Mouse (Mus musculus) midbrain, embryonic 14.5 days (tissue): Measurements from ENCODE around the gene Tnnc1. TPM values are rescaled to one million over a fixed set of nuclear protein-coding genes. Genes with fewer than 3 reads are reported as not detected.

Experiments used
- ATAC-seq: fragments of 200-750 bp; cut with Nextera tagmentation; 2 replicates; pipeline ENCODE4 v1.8.0; 2017; ENCODE audit warnings: moderate number of reproducible peaks, moderate library complexity; ENCODE audit not compliant: low FRiP score, low TSS enrichment
- DNase-seq: peaks from one replicate; pipeline ENCODE4 v3.0.0-alpha.2; 2015
- H3K27ac ChIP-seq: fragments of 300-500 bp; sonication (generic); replicated peaks from 2 replicates; pipeline ENCODE4 v1.5.1; 2014; ENCODE audit warnings: mild to moderate bottlenecking, low read depth, low read length, moderate library complexity
- H3K27me3 ChIP-seq: fragments of 300-500 bp; sonication (generic); 2 replicates; pipeline ENCODE4 v1.6.1; 2014; ENCODE audit warnings: low read length, control low read depth, mixed read lengths; ENCODE audit not compliant: control insufficient read depth, insufficient read depth
- H3K36me3 ChIP-seq: fragments of 300-500 bp; sonication (generic); 2 replicates; pipeline ENCODE4 v1.6.1; 2014; ENCODE audit warnings: low read length, control low read depth; ENCODE audit not compliant: control insufficient read depth, insufficient read depth
- H3K4me1 ChIP-seq: fragments of 300-500 bp; sonication (generic); 2 replicates; pipeline ENCODE4 v1.6.1; 2014; ENCODE audit warnings: mild to moderate bottlenecking, antibody characterized with exemption, low read length, control low read depth; ENCODE audit not compliant: control insufficient read depth, insufficient read depth
- H3K4me2 ChIP-seq: fragments of 300-500 bp; sonication (generic); 2 replicates; pipeline ENCODE4 v1.6.1; 2014; ENCODE audit warnings: mild to moderate bottlenecking, low read length, moderate library complexity
- H3K4me3 ChIP-seq: fragments of 300-500 bp; sonication (generic); replicated peaks from 2 replicates; pipeline ENCODE4 v1.5.1; 2014; ENCODE audit warnings: low read depth, low read length
- H3K9ac ChIP-seq: fragments of 300-500 bp; sonication (generic); replicated peaks from 2 replicates; pipeline ENCODE4 v1.6.1; 2014; ENCODE audit warnings: mild to moderate bottlenecking, low read length, moderate library complexity
- H3K9me3 ChIP-seq: fragments of 300-500 bp; sonication (generic); 2 replicates; pipeline ENCODE4 v1.6.1; 2016; ENCODE audit warnings: low read length, control low read depth, mixed read lengths; ENCODE audit not compliant: control insufficient read depth
- WGBS: fragments of 180-500 bp; shearing (Covaris S2); extraction: QIAGEN DNeasy Blood & Tissue Kit; methylation state at CpG from one replicate; pipeline ENCODE4 v1.1.7; 2014; 5-methylcytosine and 5-hydroxymethylcytosine counted together
- polyA plus RNA-seq: library from polyadenylated mRNA; unstranded; fragments of >200 nt; fragmentation: Nextera tagmentation; extraction: Ambion mirVana; gene quantifications from 2 replicates; pipeline ENCODE4 v1.2.1, GENCODE M21; 2014

Tnnc1 gene
- polyA plus RNA-seq, 1 experiment from 2014 or later, result 2.6 TPM

DNA sequence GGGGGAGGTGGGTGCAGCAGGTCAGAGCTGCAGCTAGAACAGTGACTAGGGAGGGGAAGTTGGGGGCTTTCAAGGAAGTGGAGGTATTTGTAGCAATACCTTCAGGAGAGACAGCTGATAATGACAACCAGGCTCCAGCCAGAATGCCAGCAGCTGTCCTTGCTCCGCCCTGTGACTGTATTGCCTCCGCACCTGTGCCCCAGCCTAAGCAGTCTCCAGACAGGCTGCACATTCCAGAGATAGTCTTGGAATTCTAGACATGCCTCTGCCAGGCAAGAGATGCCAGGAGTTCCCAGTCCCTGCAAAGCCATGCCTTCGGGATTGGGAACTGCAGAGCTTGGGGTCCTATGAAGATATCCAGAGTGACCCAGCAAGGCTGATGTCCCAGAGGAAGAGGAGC, 4.4 kb downstream of the Tnnc1 start:
- no peak for DNase-seq
- H3K4me3 ChIP-seq, result no peak overlapping the region
- H3K4me2 ChIP-seq, result no peak overlapping the region
- no peak for ATAC-seq
- no peaks in the 10 kb centered on the region for H3K36me3 ChIP-seq
- 88% methylated on average over 3 of the region's 3 CpGs for whole genome bisulfite sequencing
- no peaks in the 10 kb centered on the region for H3K27me3 ChIP-seq
- no peak overlapping the region for H3K27ac ChIP-seq
- H3K4me1 ChIP-seq, result peaks cover 5% of the 10 kb centered on the region; the same call in 1 of the 2 replicates
- no peaks in the 10 kb centered on the region for H3K9me3 ChIP-seq
- H3K9ac ChIP-seq, result no peak overlapping the region

DNA sequence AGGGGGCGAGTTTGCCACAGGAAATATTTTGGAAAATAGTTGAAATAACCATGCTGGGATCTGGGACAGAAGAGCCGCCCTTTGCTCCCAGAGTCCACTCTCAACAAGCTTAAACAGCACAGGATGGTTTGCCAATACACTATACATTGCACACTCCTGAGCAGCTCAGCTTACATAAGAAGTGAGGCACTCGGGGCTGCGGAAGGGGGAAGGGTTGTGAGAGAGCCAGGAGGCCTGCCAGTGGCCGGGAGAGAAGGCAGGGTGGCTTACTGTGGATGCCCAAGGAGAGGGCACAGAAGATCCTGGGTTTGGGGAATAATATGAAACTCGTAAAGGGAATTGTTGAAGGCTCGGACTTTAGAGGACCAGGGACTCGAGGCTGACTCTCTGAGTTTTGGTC, 5.8 kb downstream of the Tnnc1 start:
- 72% methylated on average over 8 of the region's 8 CpGs for WGBS
- Histone ChIP-seq H3K9ac (no peak overlapping the region), H3K27ac (no peak overlapping the region), H3K4me1 (0 out of 2 replicates have a peak, but pooled peaks cover 5% of the 10 kb centered on the region), H3K36me3 (no peaks in the 10 kb centered on the region), H3K4me2 (no peak overlapping the region), H3K9me3 (no peaks in the 10 kb centered on the region), H3K4me3 (no peak overlapping the region), H3K27me3 (no peaks in the 10 kb centered on the region)
- ATAC-seq, result no peak
- no peak for DNase-seq

DNA sequence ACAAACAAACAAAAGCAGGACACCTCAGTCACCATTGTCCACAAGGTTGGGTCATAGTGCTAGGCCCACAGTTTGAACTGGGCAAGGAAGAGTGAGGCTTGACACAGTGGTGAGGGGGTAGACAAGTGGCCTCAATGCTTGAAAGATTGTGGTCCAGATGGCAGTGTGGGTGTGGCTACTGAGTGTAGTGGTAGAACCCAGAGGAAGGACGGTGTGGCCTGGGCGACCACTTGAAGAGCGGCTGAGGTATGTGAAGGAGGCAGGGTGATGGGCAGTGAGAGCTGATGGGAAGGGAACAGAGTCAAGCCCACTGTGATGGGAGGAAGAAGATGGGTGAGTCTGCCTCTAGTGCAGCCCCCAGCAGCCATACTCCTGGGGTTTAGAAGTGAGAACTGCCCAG, 6.6 kb downstream of the Tnnc1 start:
- no peak overlapping the region for H3K4me3 ChIP-seq
- no peak overlapping the region for H3K27ac ChIP-seq
- no peaks in the 10 kb centered on the region for H3K9me3 ChIP-seq
- WGBS, result 83% methylated on average over 3 of the region's 3 CpGs
- no peaks in the 10 kb centered on the region for H3K27me3 ChIP-seq
- DNase-seq (no peak), ATAC-seq (no peak)
- H3K4me1 ChIP-seq, result 0 out of 2 replicates have a peak, but pooled peaks cover 5% of the 10 kb centered on the region
- H3K9ac ChIP-seq, result no peak overlapping the region
- no peak overlapping the region for H3K4me2 ChIP-seq
- no peaks in the 10 kb centered on the region for H3K36me3 ChIP-seq

DNA sequence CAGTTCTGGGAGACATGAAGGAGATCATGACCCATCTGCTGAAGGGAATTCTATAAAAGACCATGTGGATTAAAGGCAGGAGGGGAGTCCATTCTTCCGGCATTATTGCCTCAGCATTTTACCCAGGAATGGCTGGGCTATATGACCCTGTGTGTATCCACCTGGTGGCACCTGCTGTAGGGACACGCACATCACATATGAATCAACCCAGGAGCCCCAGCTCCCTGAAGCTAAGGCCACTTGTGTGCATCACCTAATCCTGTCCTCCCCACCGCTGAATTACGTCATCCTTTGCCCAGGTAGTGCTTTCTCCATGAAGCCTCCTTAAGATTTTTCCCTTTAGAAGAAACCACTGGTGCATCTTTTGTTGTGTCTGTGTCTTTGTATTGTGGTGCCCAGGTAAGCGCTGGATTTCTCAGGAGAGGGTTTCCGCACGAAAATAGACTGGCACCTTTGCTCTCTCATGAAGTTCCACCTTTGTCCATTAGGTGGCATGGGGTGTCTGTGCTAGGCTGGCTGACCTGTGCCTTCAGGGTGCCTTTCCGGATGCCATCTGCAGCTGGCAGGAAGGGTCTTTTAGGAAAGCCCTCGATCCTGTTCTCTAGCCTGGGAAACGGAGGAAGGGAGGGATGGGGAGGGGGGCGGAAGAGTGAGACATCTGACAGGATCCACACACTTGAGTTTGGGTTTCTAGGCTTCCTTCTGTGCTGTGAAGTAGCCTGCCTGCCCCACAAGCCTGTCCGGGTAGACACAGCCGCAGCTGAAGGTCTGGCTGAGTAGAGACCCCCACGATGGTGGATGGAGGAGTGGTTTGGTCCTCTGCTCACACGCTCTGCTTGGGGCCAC, 7.3 kb downstream of the Tnnc1 start:
- H3K27me3 ChIP-seq, result no peaks in the 10 kb centered on the region
- ATAC-seq (peak; percentile 64), DNase-seq (peak; percentile 87)
- H3K9ac ChIP-seq, result no peak overlapping the region; the same call in 1 of the 2 replicates
- 0 out of 2 replicates have a peak overlapping the region, but pooled peaks have one; percentile 20 for H3K27ac ChIP-seq
- peak overlapping the region; percentile 6; the same call in 1 of the 2 replicates for H3K4me2 ChIP-seq
- H3K4me1 ChIP-seq, result 0 out of 2 replicates have a peak, but pooled peaks cover 5% of the 10 kb centered on the region
- no peaks in the 10 kb centered on the region for H3K9me3 ChIP-seq
- no peak overlapping the region for H3K4me3 ChIP-seq
- WGBS, result 34% methylated on average over 15 of the region's 15 CpGs
- no peaks in the 10 kb centered on the region for H3K36me3 ChIP-seq

DNA sequence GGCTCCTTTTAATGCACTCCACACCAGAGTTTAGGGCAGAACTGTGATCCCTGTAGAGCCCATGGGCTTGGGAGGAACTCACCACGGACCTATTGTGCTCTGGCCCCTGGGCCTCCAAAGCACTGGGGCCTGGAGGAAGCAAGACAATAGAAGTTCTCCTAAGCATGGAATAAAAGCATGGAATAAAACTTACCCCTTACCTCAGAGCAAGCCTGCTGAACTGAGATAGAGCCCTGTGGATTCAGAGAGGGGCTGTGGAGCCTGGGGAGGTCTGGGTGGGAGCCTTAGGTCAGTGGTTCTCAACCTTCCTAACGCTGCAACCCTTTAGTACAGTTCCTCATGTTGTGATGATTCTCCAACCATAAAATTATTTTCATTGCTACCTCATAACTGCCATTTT, 8.7 kb downstream of the Tnnc1 start, which contains the start of gene Nisch:
Gene Nisch (minus strand): TSS at position 101 of the 400 bp plus-strand sequence.
- Histone ChIP-seq H3K4me2 (peak within 1 kb of the TSS; percentile 12), H3K36me3 (no peaks in the 10 kb centered on the region), H3K9me3 (no peaks in the 10 kb centered on the region), H3K9ac (no peak within 1 kb of the TSS), H3K4me3 (no peak within 1 kb of the TSS), H3K27me3 (no peaks in the 10 kb centered on the region), H3K4me1 (0 out of 2 replicates have a peak, but pooled peaks cover 5% of the 10 kb centered on the region), H3K27ac (0 out of 2 replicates have a peak within 1 kb of the TSS, but pooled peaks have one; percentile 20)
- 49% methylated on average over 2 of the region's 2 CpGs for WGBS
- ATAC-seq, result no peak
- DNase-seq, result no peak

DNA sequence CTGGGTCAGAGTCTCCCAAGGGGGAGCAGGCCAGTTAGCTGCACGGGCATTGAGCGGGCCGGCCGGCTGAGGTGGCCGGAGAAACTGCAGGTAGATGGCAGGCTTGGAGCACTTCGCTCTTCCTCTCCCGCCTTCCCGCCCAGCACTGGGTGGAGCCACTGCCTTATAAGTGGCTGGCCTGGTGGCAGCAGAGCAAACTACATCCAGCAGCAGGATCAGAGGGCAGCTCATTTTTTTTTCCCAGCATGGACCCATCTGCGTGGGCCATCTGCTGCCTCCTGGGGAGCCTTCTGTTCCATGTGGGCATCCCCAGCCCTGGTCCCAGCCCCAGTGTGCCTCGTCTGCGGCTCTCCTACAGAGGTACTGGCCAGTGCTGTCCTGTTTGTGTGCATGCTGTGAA, 9.6 kb downstream of the Tnnc1 start, which contains the start of gene Sema3g:
Gene Sema3g (plus strand): TSS at position 195 of the 400 bp plus-strand sequence.
- Histone ChIP-seq H3K27me3 (no peaks in the 10 kb centered on the region), H3K9me3 (no peaks in the 10 kb centered on the region), H3K4me1 (0 out of 2 replicates have a peak, but pooled peaks cover 5% of the 10 kb centered on the region), H3K4me2 (peak within 1 kb of the TSS; percentile 12; the same call in 1 of the 2 replicates), H3K27ac (no peak within 1 kb of the TSS), H3K4me3 (no peak within 1 kb of the TSS), H3K9ac (no peak within 1 kb of the TSS), H3K36me3 (no peaks in the 10 kb centered on the region)
- WGBS, result 15% methylated on average over 11 of the region's 11 CpGs
- DNase-seq, result peak; percentile 60
- ATAC-seq, result peak; percentile 60

DNA sequence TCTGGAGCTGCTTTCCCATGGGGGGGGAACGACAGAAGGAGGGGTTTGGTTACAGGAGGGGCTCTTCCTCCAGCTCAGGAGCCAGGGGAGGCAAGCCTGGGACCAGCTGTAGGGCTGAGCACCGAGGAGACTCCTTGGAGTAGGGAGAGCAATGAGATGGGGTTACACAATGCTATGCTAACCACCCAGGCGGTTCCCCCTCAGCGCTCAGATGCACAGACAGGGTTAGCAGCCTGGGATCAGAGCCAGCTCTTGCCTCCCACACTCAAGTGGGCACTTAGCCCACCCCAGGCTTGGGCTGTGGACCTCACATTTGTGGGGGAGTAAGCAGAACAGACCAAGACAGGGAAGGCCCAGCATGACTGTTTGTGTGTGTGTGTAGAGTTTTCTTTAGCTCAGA, 18.9 kb downstream of the Tnnc1 start:
- WGBS, result 67% methylated on average over 4 of the region's 4 CpGs
- no peaks in the 10 kb centered on the region for H3K27me3 ChIP-seq
- H3K9me3 ChIP-seq, result no peaks in the 10 kb centered on the region
- no peak overlapping the region for H3K4me3 ChIP-seq
- H3K4me2 ChIP-seq, result no peak overlapping the region
- no peaks in the 10 kb centered on the region for H3K4me1 ChIP-seq
- H3K9ac ChIP-seq, result no peak overlapping the region
- H3K36me3 ChIP-seq, result no peaks in the 10 kb centered on the region
- no peak for DNase-seq
- no peak overlapping the region for H3K27ac ChIP-seq
- no peak for ATAC-seq

DNA sequence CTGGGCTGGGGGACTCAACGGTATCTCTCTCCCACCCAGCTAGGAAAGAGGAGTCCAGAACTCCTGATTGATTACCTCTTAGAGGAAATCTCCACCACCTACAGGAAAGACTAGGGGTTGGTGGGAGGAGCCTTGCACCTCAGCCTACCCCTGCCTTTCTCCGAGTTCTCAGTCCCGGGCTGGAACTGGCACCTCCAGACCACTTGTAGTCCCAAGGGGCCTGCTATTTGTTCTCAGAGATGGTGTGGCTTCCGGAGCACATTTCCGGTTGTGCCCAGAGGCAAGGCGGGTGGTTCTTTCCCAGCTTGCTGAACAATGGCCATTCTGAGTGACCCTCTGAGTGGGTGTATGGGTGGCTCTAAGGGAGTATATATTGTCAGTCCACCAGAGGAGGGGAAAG, 20.1 kb downstream of the Tnnc1 start:
- Histone ChIP-seq H3K9me3 (no peaks in the 10 kb centered on the region), H3K36me3 (no peaks in the 10 kb centered on the region), H3K9ac (no peak overlapping the region), H3K4me3 (no peak overlapping the region), H3K27me3 (no peaks in the 10 kb centered on the region), H3K27ac (no peak overlapping the region), H3K4me1 (no peaks in the 10 kb centered on the region), H3K4me2 (no peak overlapping the region)
- no peak for DNase-seq
- no peak for ATAC-seq
- WGBS, result 79% methylated on average over 6 of the region's 6 CpGs

DNA sequence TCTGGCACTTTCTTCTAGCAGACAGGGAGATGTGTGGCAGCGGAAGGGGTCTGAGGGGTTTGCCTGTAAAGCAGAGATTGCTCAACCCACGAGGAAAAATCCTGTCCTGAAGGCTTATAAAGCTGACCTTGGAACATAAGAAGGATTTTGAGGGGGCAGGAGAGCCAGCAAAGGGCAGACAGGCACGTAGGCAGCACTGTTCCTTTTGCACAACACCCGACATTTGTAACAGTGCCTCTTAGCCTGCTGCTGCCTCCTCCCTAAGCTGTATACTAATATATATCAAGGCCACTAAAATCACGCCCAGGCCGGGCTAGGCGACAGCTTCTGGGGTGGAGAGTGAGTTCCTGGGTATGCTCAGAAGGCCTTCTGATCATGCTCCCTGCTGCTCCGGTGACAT, 22.3 kb downstream of the Tnnc1 start:
- Histone ChIP-seq H3K27me3 (no peaks in the 10 kb centered on the region), H3K27ac (no peak overlapping the region), H3K4me2 (no peak overlapping the region), H3K9me3 (no peaks in the 10 kb centered on the region), H3K9ac (no peak overlapping the region), H3K4me1 (no peaks in the 10 kb centered on the region), H3K4me3 (no peak overlapping the region), H3K36me3 (no peaks in the 10 kb centered on the region)
- ATAC-seq (no peak), DNase-seq (no peak)
- WGBS, result 75% methylated on average over 8 of the region's 8 CpGs
